Mouse (Mus musculus) neural tube, embryonic 12.5 days (tissue): ENCODE data around the gene Manbal. TPM values are rescaled to one million over a fixed set of nuclear protein-coding genes. Genes with fewer than 3 reads are reported as not detected.

Experiments used
- ATAC-seq: fragments of 200-750 bp; cut with Nextera tagmentation; 2 replicates; pipeline ENCODE4 v1.8.0; 2017; ENCODE audit warnings: low read depth, mild to moderate bottlenecking, moderate TSS enrichment, moderate library complexity; ENCODE audit not compliant: low FRiP score
- H3K27ac ChIP-seq: fragments of 300-500 bp; sonication (generic); 2 replicates; pipeline ENCODE4 v1.5.1; 2016
- H3K27me3 ChIP-seq: fragments of 300-500 bp; sonication (generic); replicated peaks from 2 replicates; pipeline ENCODE4 v1.6.1; 2016; ENCODE audit warnings: mild to moderate bottlenecking
- H3K36me3 ChIP-seq: fragments of 300-500 bp; sonication (generic); 2 replicates; pipeline ENCODE4 v1.6.1; 2016; ENCODE audit warnings: mild to moderate bottlenecking
- H3K4me1 ChIP-seq: fragments of 300-500 bp; sonication (generic); 2 replicates; pipeline ENCODE4 v1.6.1; 2016
- H3K4me2 ChIP-seq: fragments of 300-500 bp; sonication (generic); replicated peaks from 2 replicates; pipeline ENCODE4 v1.6.1; 2016; ENCODE audit warnings: mild to moderate bottlenecking
- H3K4me3 ChIP-seq: fragments of 300-500 bp; sonication (generic); 2 replicates; pipeline ENCODE4 v1.5.1; 2016
- H3K9ac ChIP-seq: fragments of 300-500 bp; sonication (generic); 2 replicates; pipeline ENCODE4 v1.6.1; 2016; ENCODE audit warnings: mild to moderate bottlenecking
- H3K9me3 ChIP-seq: fragments of 300-500 bp; sonication (generic); 2 replicates; pipeline ENCODE4 v1.6.1; 2016; ENCODE audit warnings: mild to moderate bottlenecking
- WGBS: fragments of 180-500 bp; shearing (Covaris S2); methylation state at CpG from one replicate; pipeline ENCODE4 v1.1.7; 2016; 5-methylcytosine and 5-hydroxymethylcytosine counted together
- polyA plus RNA-seq: library from polyadenylated mRNA; unstranded; fragments of >200 nt; fragmentation: Nextera tagmentation; extraction: Ambion mirVana; gene quantifications from 2 replicates; pipeline ENCODE4 v1.2.1, GENCODE M21; 2016

Manbal gene
- 76.8 and 79.0 TPM in 2 replicates for polyA plus RNA-seq

- Histone ChIP-seq H3K36me3 (no peaks in the 10 kb centered on the region), H3K4me1 (peaks cover 13% of the 10 kb centered on the region), H3K9me3 (no peaks in the 10 kb centered on the region), H3K27ac (peak within 1 kb of the TSS; percentile 75), H3K4me3 (peak within 1 kb of the TSS; percentile 81), H3K4me2 (peak within 1 kb of the TSS; percentile 90), H3K27me3 (no peaks in the 10 kb centered on the region), H3K9ac (peak within 1 kb of the TSS; percentile 87)
- 4% methylated on average over 42 of the region's 42 CpGs for WGBS
- peak; percentile 92 for ATAC-seq
Measured at GRCm38 (mm10) chr2:157367184-157367893, at the start of gene Manbal. Manbal (plus strand) TSS chr2:157367594.

GRCm38 (mm10) chr2:157320135-157320534, 47.3 kb upstream of the Manbal start:
- H3K27me3 ChIP-seq: no peaks in the 10 kb centered on the region
- H3K36me3 ChIP-seq: peaks cover 85% of the 10 kb centered on the region
- WGBS: 60% methylated on average over 8 of the region's 8 CpGs
- H3K27ac ChIP-seq: no peak overlapping the region
- H3K4me2 ChIP-seq: no peak overlapping the region
- no peak overlapping the region for H3K4me3 ChIP-seq
- no peaks in the 10 kb centered on the region for H3K9me3 ChIP-seq
- no peak overlapping the region for H3K9ac ChIP-seq
- no peak for ATAC-seq
- H3K4me1 ChIP-seq: no peaks in the 10 kb centered on the region

GRCm38 (mm10) chr2:157320886-157321285, 46.5 kb upstream of the Manbal start:
- peaks cover 85% of the 10 kb centered on the region for H3K36me3 ChIP-seq
- no peaks in the 10 kb centered on the region for H3K9me3 ChIP-seq
- H3K27ac ChIP-seq: no peak overlapping the region
- WGBS: 66% methylated on average over 5 of the region's 5 CpGs
- no peak for ATAC-seq
- H3K9ac ChIP-seq: no peak overlapping the region
- no peaks in the 10 kb centered on the region for H3K4me1 ChIP-seq
- no peaks in the 10 kb centered on the region for H3K27me3 ChIP-seq
- no peak overlapping the region for H3K4me3 ChIP-seq
- H3K4me2 ChIP-seq: no peak overlapping the region

GRCm38 (mm10) chr2:157322029-157322766, 45.2 kb upstream of the Manbal start:
- H3K4me1 ChIP-seq: no peaks in the 10 kb centered on the region
- H3K27me3 ChIP-seq: no peaks in the 10 kb centered on the region
- H3K4me2 ChIP-seq: no peak overlapping the region
- H3K9me3 ChIP-seq: no peaks in the 10 kb centered on the region
- peaks cover 87% of the 10 kb centered on the region for H3K36me3 ChIP-seq
- WGBS: 89% methylated on average over 5 of the region's 5 CpGs
- H3K9ac ChIP-seq: no peak overlapping the region
- H3K27ac ChIP-seq: no peak overlapping the region
- no peak for ATAC-seq
- no peak overlapping the region for H3K4me3 ChIP-seq

- Histone ChIP-seq H3K4me2 (no peak overlapping the region), H3K36me3 (peaks cover 74% of the 10 kb centered on the region), H3K9ac (no peak overlapping the region), H3K4me1 (peaks cover 18% of the 10 kb centered on the region), H3K27ac (no peak overlapping the region), H3K27me3 (no peaks in the 10 kb centered on the region), H3K9me3 (no peaks in the 10 kb centered on the region), H3K4me3 (no peak overlapping the region)
- WGBS: 87% methylated on average over 2 of the region's 2 CpGs
- ATAC-seq: no peak
Measured at GRCm38 (mm10) chr2:157325238-157325637, 42.2 kb upstream of the Manbal start.

GRCm38 (mm10) chr2:157328106-157328505, 39.3 kb upstream of the Manbal start:
- peak; percentile 56 for ATAC-seq
- no peaks in the 10 kb centered on the region for H3K27me3 ChIP-seq

GRCm38 (mm10) chr2:157328570-157328969, 38.8 kb upstream of the Manbal start:
- no peak overlapping the region for H3K4me3 ChIP-seq
- H3K4me1 ChIP-seq: peaks cover 24% of the 10 kb centered on the region
- H3K27ac ChIP-seq: peak overlapping the region; percentile 42; the same call in 1 of the 2 replicates
- no peak overlapping the region for H3K9ac ChIP-seq
- ATAC-seq: peak; percentile 80
- no peaks in the 10 kb centered on the region for H3K27me3 ChIP-seq
- no peaks in the 10 kb centered on the region for H3K9me3 ChIP-seq
- H3K4me2 ChIP-seq: peak overlapping the region; percentile 20; the same call in 1 of the 2 replicates
- 11% methylated on average over 11 of the region's 11 CpGs for WGBS
- peaks cover 43% of the 10 kb centered on the region for H3K36me3 ChIP-seq

More at GRCm38 (mm10) chr2:157328106-157328505, 39.3 kb upstream of the Manbal start:
- Histone ChIP-seq H3K4me3 (no peak overlapping the region), H3K9me3 (no peaks in the 10 kb centered on the region), H3K36me3 (peaks cover 47% of the 10 kb centered on the region), H3K9ac (no peak overlapping the region), H3K27ac (peak overlapping the region; percentile 42; the same call in 1 of the 2 replicates), H3K4me2 (peak overlapping the region; percentile 20; the same call in 1 of the 2 replicates), H3K4me1 (peaks cover 24% of the 10 kb centered on the region)
- 22% methylated on average over 5 of the region's 5 CpGs for WGBS

- ATAC-seq: no peak
- Histone ChIP-seq H3K9ac (no peak overlapping the region), H3K4me2 (no peak overlapping the region)
Measured at GRCm38 (mm10) chr2:157332059-157332458, 35.3 kb upstream of the Manbal start.

GRCm38 (mm10) chr2:157338663-157339062, 28.7 kb upstream of the Manbal start:
- H3K4me3 ChIP-seq: no peak overlapping the region

More at GRCm38 (mm10) chr2:157332059-157332458, 35.3 kb upstream of the Manbal start:
- Histone ChIP-seq H3K4me1 (peaks cover 24% of the 10 kb centered on the region), H3K27me3 (no peaks in the 10 kb centered on the region), H3K36me3 (peaks cover 9% of the 10 kb centered on the region; the same call in 1 of the 2 replicates), H3K4me3 (no peak overlapping the region), H3K9me3 (no peaks in the 10 kb centered on the region), H3K27ac (no peak overlapping the region)
- 70% methylated on average over 5 of the region's 5 CpGs for WGBS

GRCm38 (mm10) chr2:157339532-157339931, 27.9 kb upstream of the Manbal start:
- ATAC-seq: no peak
- no peak overlapping the region for H3K4me3 ChIP-seq
- peaks cover 36% of the 10 kb centered on the region for H3K4me1 ChIP-seq
- H3K27ac ChIP-seq: 0 out of 2 replicates have a peak overlapping the region, but pooled peaks have one; percentile 48
- H3K4me2 ChIP-seq: no peak overlapping the region
- H3K36me3 ChIP-seq: no peaks in the 10 kb centered on the region
- 86% methylated on average over 7 of the region's 7 CpGs for WGBS
- H3K9me3 ChIP-seq: no peaks in the 10 kb centered on the region
- no peaks in the 10 kb centered on the region for H3K27me3 ChIP-seq
- H3K9ac ChIP-seq: no peak overlapping the region

More at GRCm38 (mm10) chr2:157338663-157339062, 28.7 kb upstream of the Manbal start:
- ATAC-seq: no peak
- Histone ChIP-seq H3K9ac (no peak overlapping the region), H3K36me3 (no peaks in the 10 kb centered on the region), H3K9me3 (no peaks in the 10 kb centered on the region), H3K4me2 (no peak overlapping the region), H3K27me3 (no peaks in the 10 kb centered on the region), H3K27ac (no peak overlapping the region), H3K4me1 (peaks cover 36% of the 10 kb centered on the region)
- WGBS: 33% methylated on average over 5 of the region's 5 CpGs

- Histone ChIP-seq H3K9me3 (no peaks in the 10 kb centered on the region), H3K36me3 (no peaks in the 10 kb centered on the region), H3K9ac (0 out of 2 replicates have a peak overlapping the region, but pooled peaks have one; percentile 13), H3K4me1 (peaks cover 36% of the 10 kb centered on the region), H3K4me2 (no peak overlapping the region), H3K27me3 (no peaks in the 10 kb centered on the region), H3K4me3 (no peak overlapping the region), H3K27ac (peak overlapping the region; percentile 48)
- ATAC-seq: peak; percentile 69
- WGBS: 17% methylated on average over 7 of the region's 7 CpGs
Measured at GRCm38 (mm10) chr2:157340221-157340741, 27.1 kb upstream of the Manbal start.
